In genomic region chr2:117343240-117343624, GRCm38 (mm10) we compare ENCODE assay signal across 7 mouse cellular contexts. TPM values are rescaled to one million over a fixed set of nuclear protein-coding genes. Genes with fewer than 3 reads are reported as not detected.
DNase-seq lines count a peak whose midpoint lies in the region; ATAC-seq and TF ChIP-seq lines count a peak whose summit lies in the region.

No protein-coding gene starts in this region.

- TF ChIP-seq EP300 in ES-Bruce4 (IDR thresholded peaks at IDR 0.05; ENCODE audit: insufficient read depth, low read depth, low read length), result no peak
- TF ChIP-seq EP300 in stomach, postnatal 0 days (optimal IDR thresholded peaks at IDR 0.05), result no peak

- H3K27me3 ChIP-seq in ES-Bruce4 (ENCODE audit: control insufficient read depth, insufficient read depth, low read length, poor library complexity, severe bottlenecking), result no peaks in the 10 kb centered on the region
- H3K27me3 ChIP-seq in embryonic facial prominence, embryonic 10.5 days (replicated peaks; ENCODE audit: low read depth, poor library complexity, severe bottlenecking), result peaks cover 56% of the 10 kb centered on the region
- H3K27me3 ChIP-seq in intestine, postnatal 0 days (replicated peaks; ENCODE audit: control insufficient read depth, insufficient read depth, low read length), result peaks cover 25% of the 10 kb centered on the region
- no peaks in the 10 kb centered on the region; the same call in 1 of the 2 replicates for H3K27me3 ChIP-seq in stomach, postnatal 0 days (ENCODE audit: control insufficient read depth, insufficient read depth, low read length)

- H3K4me1 ChIP-seq in ES-Bruce4 (ENCODE audit: control insufficient read depth, insufficient read depth, low read length), result no peaks in the 10 kb centered on the region
- H3K4me1 ChIP-seq in embryonic facial prominence, embryonic 10.5 days, result peaks cover 15% of the 10 kb centered on the region
- no peaks in the 10 kb centered on the region for H3K4me1 ChIP-seq in intestine, postnatal 0 days (replicated peaks; ENCODE audit: control insufficient read depth, insufficient read depth, low read length)
- no peaks in the 10 kb centered on the region; the same call in 1 of the 2 replicates for H3K4me1 ChIP-seq in stomach, postnatal 0 days (replicated peaks; ENCODE audit: control insufficient read depth, insufficient read depth)

- TF ChIP-seq POLR2A in ES-Bruce4 (IDR thresholded peaks at IDR 0.05; ENCODE audit: insufficient read depth, low read length), result no peak

- H3K36me3 ChIP-seq in ES-Bruce4 (ENCODE audit: control insufficient read depth, insufficient read depth, low read length, poor library complexity, severe bottlenecking), result no peaks in the 10 kb centered on the region
- H3K36me3 ChIP-seq in embryonic facial prominence, embryonic 10.5 days (replicated peaks), result no peaks in the 10 kb centered on the region
- no peaks in the 10 kb centered on the region for H3K36me3 ChIP-seq in intestine, postnatal 0 days (ENCODE audit: control insufficient read depth, insufficient read depth)
- H3K36me3 ChIP-seq in stomach, postnatal 0 days (ENCODE audit: control insufficient read depth, insufficient read depth, low read length), result no peaks in the 10 kb centered on the region

- no peak overlapping the region for H3K9ac ChIP-seq in ES-Bruce4 (ENCODE audit: low read depth, poor library complexity, severe bottlenecking)
- H3K9ac ChIP-seq in intestine, postnatal 0 days (ENCODE audit: low read depth, low read length), result no peak overlapping the region
- H3K9ac ChIP-seq in stomach, postnatal 0 days (ENCODE audit: low read length), result peak overlapping the region; percentile 51; the same call in 1 of the 2 replicates

- H3K9me3 ChIP-seq in ES-Bruce4 (replicated peaks; ENCODE audit: control insufficient read depth, insufficient read depth, low read length, poor library complexity, severe bottlenecking), result no peaks in the 10 kb centered on the region
- H3K9me3 ChIP-seq in embryonic facial prominence, embryonic 10.5 days, result no peaks in the 10 kb centered on the region
- H3K9me3 ChIP-seq in intestine, postnatal 0 days (ENCODE audit: control insufficient read depth), result no peaks in the 10 kb centered on the region
- H3K9me3 ChIP-seq in stomach, postnatal 0 days (ENCODE audit: control insufficient read depth, low read length), result no peaks in the 10 kb centered on the region

- H3K27ac ChIP-seq in ES-Bruce4 (ENCODE audit: insufficient read depth, low read length), result no peak overlapping the region
- no peak overlapping the region for H3K27ac ChIP-seq in embryonic facial prominence, embryonic 10.5 days (replicated peaks)
- no peak overlapping the region for H3K27ac ChIP-seq in intestine, postnatal 0 days (ENCODE audit: low read depth, low read length)
- peak overlapping the region; percentile 53 for H3K27ac ChIP-seq in stomach, postnatal 0 days (replicated peaks)

- no peak for ATAC-seq in intestine, postnatal 0 days
- peak; percentile 66 for ATAC-seq in stomach, postnatal 0 days (ENCODE audit: low FRiP score, low TSS enrichment)
- ATAC-seq in megakaryocyte, adult 5-6 weeks (ENCODE audit: poor library complexity, severe bottlenecking), result no peak

- peak overlapping the region; percentile 95 for H3K4me2 ChIP-seq in intestine, postnatal 0 days (replicated peaks; ENCODE audit: low read depth)
- H3K4me2 ChIP-seq in stomach, postnatal 0 days (replicated peaks; ENCODE audit: low read depth), result peak overlapping the region; percentile 81

- no peak for DNase-seq in embryonic facial prominence, embryonic 10.5 days (ENCODE audit: low spot score)
- DNase-seq in lung, postnatal 10 days, result peak; percentile 22
- peak; percentile 66 for DNase-seq in stomach, postnatal 0 days (ENCODE audit: low spot score)
- no peak for DNase-seq in cerebellum, postnatal 4 days (ENCODE audit: low spot score in 2 of 2)

- peak overlapping the region; percentile 86 for H3K4me3 ChIP-seq in ES-Bruce4 (ENCODE audit: low read depth, low read length)
- peak overlapping the region; percentile 66 for H3K4me3 ChIP-seq in embryonic facial prominence, embryonic 10.5 days
- peak overlapping the region; percentile 57 for H3K4me3 ChIP-seq in intestine, postnatal 0 days (ENCODE audit: low read depth, low read length)
- H3K4me3 ChIP-seq in stomach, postnatal 0 days (ENCODE audit: low read depth, low read length), result peak overlapping the region; percentile 55

- WGBS in embryonic facial prominence, embryonic 10.5 days, result 34% methylated on average over 7 of the region's 7 CpGs
- 22% methylated on average over 7 of the region's 7 CpGs for WGBS in intestine, postnatal 0 days
- 32% methylated on average over 7 of the region's 7 CpGs for WGBS in stomach, postnatal 0 days

- TF ChIP-seq CTCF in ES-Bruce4 (IDR thresholded peaks at IDR 0.05; ENCODE audit: low read depth, low read length), result no peak
- TF ChIP-seq CTCF in intestine, postnatal 0 days (IDR thresholded peaks at IDR 0.05; ENCODE audit: low read depth), result no peak
- no peak for TF ChIP-seq CTCF in stomach, postnatal 0 days (IDR thresholded peaks at IDR 0.05; ENCODE audit: low read depth)

RNA-seq across cellular contexts. Expression of gene Rasgrp1, which starts 0.4 kb away (rescaled TPM):
- 1.4 and 2.6 TPM in 2 replicates for polyA plus RNA-seq in ES-Bruce4 (2011; ENCODE audit: insufficient read depth, insufficient read length, low read depth, missing spikeins)
- 0.47 and 0.55 TPM in 2 replicates for polyA plus RNA-seq in embryonic facial prominence, embryonic 10.5 days (2016; fragmentation: Nextera tagmentation; extraction: Ambion mirVana)
- 0.31 and 0.46 TPM in 2 replicates for polyA plus RNA-seq in intestine, postnatal 0 days (2015; fragmentation: Nextera tagmentation; extraction: Ambion mirVana)
- polyA plus RNA-seq in stomach, postnatal 0 days (2015; fragmentation: Nextera tagmentation; extraction: Ambion mirVana), result 2.5 and 2.7 TPM in 2 replicates
- total RNA-seq in megakaryocyte, adult 5-6 weeks (2015), result 2.1 and 3.4 TPM in 2 replicates
- total RNA-seq in megakaryocyte, adult 5-6 weeks (2017), result 0.95 and 2.6 TPM in 2 replicates

Comparison
In these comparisons a context has a peak if more than half of its experiments do, and no peak if none do; other contexts are left out.
1. DNase-seq: peak in lung, postnatal 10 days (single experiment) and stomach, postnatal 0 days (single experiment); none in embryonic facial prominence, embryonic 10.5 days (single experiment) and cerebellum, postnatal 4 days (0 of 2).
2. Peak in every context shown above with its lines, with median percentiles within 50 percentile points of each other: H3K4me3 ChIP-seq.